Mouse (Mus musculus) liver, adult 2 months (tissue): Measurements from ENCODE around the gene Syt1. TPM values are rescaled to one million over a fixed set of nuclear protein-coding genes. Genes with fewer than 3 reads are reported as not detected.

ENCODE experiments used
- DNase-seq: peaks from one replicate; pipeline ENCODE4 v3.0.0-alpha.2; 2011; ENCODE audit warnings: low read depth, low spot score; ENCODE audit errors: extremely low read depth
- H3K27ac ChIP-seq: fragments of 200-500 bp; replicated peaks from 2 replicates; pipeline ENCODE4 v1.5.1; 2012; ENCODE audit warnings: low read depth, mild to moderate bottlenecking, control low read depth, inconsistent platforms, low read length; ENCODE audit not compliant: insufficient read depth
- H3K27me3 ChIP-seq: fragments of 200-500 bp; 2 replicates; pipeline ENCODE4 v1.6.1; 2012; ENCODE audit warnings: mild to moderate bottlenecking, moderate library complexity, low read length, inconsistent platforms; ENCODE audit not compliant: control insufficient read depth, insufficient read depth
- H3K36me3 ChIP-seq: fragments of 200-500 bp; 2 replicates; pipeline ENCODE4 v1.6.1; 2012; ENCODE audit warnings: low read length, inconsistent platforms; ENCODE audit not compliant: control insufficient read depth, insufficient read depth
- H3K4me1 ChIP-seq: fragments of 200-500 bp; 2 replicates; pipeline ENCODE4 v1.6.1; 2011; ENCODE audit warnings: low read length; ENCODE audit not compliant: control insufficient read depth, insufficient read depth
- H3K4me3 ChIP-seq: fragments of 200-500 bp; 2 replicates; pipeline ENCODE4 v1.5.1; 2011; ENCODE audit warnings: low read depth, mild to moderate bottlenecking, control low read depth, low read length, moderate library complexity; ENCODE audit not compliant: insufficient read depth
- H3K79me2 ChIP-seq: fragments of 200-500 bp; 2 replicates; pipeline ENCODE4 v1.6.1; 2012; ENCODE audit warnings: inconsistent platforms, mild to moderate bottlenecking, low read length, moderate library complexity; ENCODE audit not compliant: control insufficient read depth, insufficient read depth
- H3K9ac ChIP-seq: fragments of 200-500 bp; 2 replicates; pipeline ENCODE4 v1.6.1; 2012; ENCODE audit warnings: low read depth, mild to moderate bottlenecking, control low read depth, inconsistent platforms, low read length
- CTCF ChIP-seq: fragments of 200-500 bp; IDR thresholded peaks from 2 replicates; pipeline ENCODE4 v1.5.1; 2011; ENCODE audit warnings: low read depth, low read length, control low read depth
- POLR2A ChIP-seq: fragments of 200-500 bp; IDR thresholded peaks from 2 replicates; pipeline ENCODE4 v1.6.1; 2011; ENCODE audit warnings: low read length, control low read depth; ENCODE audit not compliant: insufficient read depth; ENCODE audit errors: extremely low read depth
- whole genome bisulfite sequencing: fragments of 180-500 bp; shearing (Covaris S2); methylation state at CpG from one replicate; pipeline ENCODE4 v1.1.7; 2018; 5-methylcytosine and 5-hydroxymethylcytosine counted together
- polyA plus RNA-seq: library from polyadenylated mRNA; depleted of rRNA; stranded (reverse); fragments of >200 nt; gene quantifications from 2 replicates; pipeline ENCODE4 v1.2.3, GENCODE M21; 2012
- total RNA-seq: library from RNA; depleted of rRNA; stranded (reverse); fragments of >200 nt; gene quantifications from 2 replicates; pipeline ENCODE4 v1.2.3, GENCODE M21; 2014

Gene Syt1
- total and polyA plus RNA-seq, 2 experiments, result 2.5 to 5.8 TPM

DNA sequence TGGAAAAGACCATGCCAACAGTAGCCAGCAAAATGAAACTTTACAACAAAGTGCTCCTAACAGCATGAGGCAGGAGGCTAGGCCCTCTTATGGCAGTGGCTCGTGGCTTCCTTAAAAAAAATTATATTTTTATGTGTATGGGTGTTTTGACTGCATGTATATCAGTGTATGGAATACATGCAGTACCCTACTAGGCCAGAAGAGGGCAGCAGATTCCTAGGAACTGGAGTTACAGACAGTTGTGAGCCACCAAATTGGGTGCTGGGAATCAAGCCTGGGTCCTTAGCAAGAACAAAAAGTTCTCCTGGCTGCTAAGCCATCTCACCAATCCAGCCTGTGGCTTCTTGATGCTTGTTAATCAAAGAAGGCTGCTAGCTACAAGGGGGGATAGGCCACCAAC is 413.4 kb downstream of the Syt1 start:
- Histone ChIP-seq H3K4me3 (no peak overlapping the region), H3K79me2 (no peaks in the 10 kb centered on the region), H3K9ac (no peak overlapping the region), H3K27me3 (no peaks in the 10 kb centered on the region), H3K27ac (no peak overlapping the region), H3K4me1 (no peaks in the 10 kb centered on the region), H3K36me3 (no peaks in the 10 kb centered on the region)
- DNase-seq, result no peak
- TF ChIP-seq CTCF, result no peak
- TF ChIP-seq POLR2A, result no peak
- 81% methylated on average over 1 of the region's 1 CpGs for WGBS

DNA sequence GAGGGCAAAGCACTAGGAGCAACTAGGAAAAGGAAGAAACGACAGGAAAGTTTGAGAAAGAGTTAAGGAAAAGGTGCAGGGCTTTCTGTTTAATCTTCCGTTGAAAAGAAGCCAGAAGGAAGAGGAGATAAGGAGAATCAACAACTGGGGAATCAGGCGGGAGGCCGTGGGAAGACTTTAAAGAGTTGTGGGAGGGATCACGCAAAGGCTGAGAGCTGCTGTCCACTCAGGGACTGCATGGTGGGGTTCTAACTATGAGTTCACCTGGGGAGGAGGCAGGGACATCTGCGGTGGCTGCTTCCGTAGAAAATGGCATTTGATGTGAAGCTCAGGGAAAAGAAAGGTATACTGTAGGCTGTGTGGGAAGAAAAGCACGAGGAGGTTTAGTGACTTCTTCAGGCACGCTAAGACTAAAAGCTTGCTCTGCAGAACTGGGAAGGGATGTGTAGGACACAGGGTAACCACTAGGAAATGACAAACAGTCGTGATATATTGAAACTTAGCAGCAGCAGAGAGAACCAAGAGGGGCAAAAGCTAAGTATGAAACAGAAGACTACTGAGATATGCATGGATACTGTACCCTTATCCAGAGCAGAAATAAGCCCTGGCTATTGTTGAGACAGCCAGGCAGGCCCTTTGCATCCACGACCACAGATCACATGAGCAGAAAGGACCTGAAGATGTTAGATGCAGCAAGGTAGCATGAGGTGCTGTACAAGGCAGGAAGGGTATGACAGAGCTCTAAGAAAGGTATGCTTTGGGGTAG is 414.4 kb downstream of the Syt1 start:
- no peak for DNase-seq
- WGBS, result 34% methylated on average over 11 of the region's 11 CpGs
- Histone ChIP-seq H3K27ac (no peak overlapping the region), H3K9ac (no peak overlapping the region), H3K4me1 (no peaks in the 10 kb centered on the region), H3K79me2 (no peaks in the 10 kb centered on the region), H3K36me3 (no peaks in the 10 kb centered on the region), H3K4me3 (no peak overlapping the region), H3K27me3 (no peaks in the 10 kb centered on the region)
- TF ChIP-seq CTCF (no peak), POLR2A (no peak)

DNA sequence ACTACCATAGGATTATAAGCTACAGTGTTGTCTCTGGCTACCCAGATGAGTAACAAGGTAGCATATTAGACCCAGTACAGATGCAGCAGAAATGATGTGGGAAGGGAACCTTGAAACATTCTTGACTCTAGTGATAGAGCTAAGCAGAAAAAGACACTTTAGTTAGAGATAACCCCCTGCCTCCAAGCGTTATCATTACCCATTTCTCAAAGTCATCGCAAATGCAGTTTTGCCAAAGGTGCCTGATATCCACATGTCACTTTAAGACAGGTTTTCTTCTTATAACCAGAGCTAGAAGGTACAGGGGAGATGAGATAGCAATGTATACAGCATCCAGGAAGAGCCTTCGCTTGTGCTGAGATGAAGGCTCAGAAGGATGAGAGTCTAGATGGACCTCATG is 421.4 kb downstream of the Syt1 start:
- Histone ChIP-seq H3K27ac (no peak overlapping the region), H3K4me3 (no peak overlapping the region), H3K4me1 (no peaks in the 10 kb centered on the region), H3K27me3 (no peaks in the 10 kb centered on the region), H3K79me2 (no peaks in the 10 kb centered on the region), H3K9ac (no peak overlapping the region), H3K36me3 (no peaks in the 10 kb centered on the region)
- WGBS, result 87% methylated on average over 3 of the region's 3 CpGs
- DNase-seq, result no peak
- TF ChIP-seq CTCF (no peak), POLR2A (no peak)

DNA sequence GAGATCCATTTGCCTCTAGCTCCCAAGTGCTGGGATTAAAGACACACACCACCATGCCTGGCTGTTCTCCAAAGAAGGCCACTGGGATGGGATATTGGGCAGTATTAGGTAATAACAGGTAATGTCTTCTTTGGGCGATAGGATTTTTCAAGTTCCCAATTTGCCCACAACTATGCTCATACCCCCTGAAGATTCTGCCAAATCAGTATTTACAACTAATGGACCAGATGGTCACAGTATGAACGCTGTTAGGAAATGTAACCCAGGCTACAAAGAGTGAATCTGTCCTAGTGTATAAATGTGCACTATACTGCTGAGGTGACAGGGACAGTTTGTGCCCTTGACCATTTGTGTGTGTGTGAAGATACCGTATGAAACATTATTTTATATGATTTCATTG is 421.9 kb downstream of the Syt1 start:
- H3K4me3 ChIP-seq, result no peak overlapping the region
- TF ChIP-seq POLR2A (no peak), CTCF (no peak)
- no peak for DNase-seq
- H3K79me2 ChIP-seq, result no peaks in the 10 kb centered on the region
- 85% methylated on average over 3 of the region's 3 CpGs for WGBS
- no peaks in the 10 kb centered on the region for H3K27me3 ChIP-seq
- no peaks in the 10 kb centered on the region for H3K36me3 ChIP-seq
- H3K27ac ChIP-seq, result no peak overlapping the region
- H3K9ac ChIP-seq, result no peak overlapping the region
- H3K4me1 ChIP-seq, result no peaks in the 10 kb centered on the region

DNA sequence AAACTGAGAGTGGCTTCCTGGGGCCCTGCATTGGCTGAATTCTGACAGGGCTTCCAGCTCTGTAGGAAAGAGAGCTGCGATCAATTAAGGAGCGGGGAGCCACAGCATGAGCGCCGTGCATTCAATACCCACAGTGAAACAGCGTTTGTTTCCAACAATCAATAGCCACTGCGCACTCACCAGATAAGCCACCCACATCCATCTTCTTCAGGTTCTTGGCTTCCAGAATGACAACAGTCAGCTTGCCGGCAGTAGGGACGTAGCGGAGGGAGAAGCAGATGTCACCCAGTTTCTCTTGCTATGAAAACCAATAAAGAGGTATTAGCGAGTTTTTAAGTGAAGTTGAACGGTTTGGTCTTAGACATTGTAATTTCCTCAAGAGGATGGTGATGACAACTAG is 427.1 kb downstream of the Syt1 start:
- Histone ChIP-seq H3K27ac (no peak overlapping the region), H3K36me3 (no peaks in the 10 kb centered on the region), H3K9ac (no peak overlapping the region), H3K79me2 (no peaks in the 10 kb centered on the region), H3K27me3 (no peaks in the 10 kb centered on the region), H3K4me1 (no peaks in the 10 kb centered on the region), H3K4me3 (no peak overlapping the region)
- no peak for TF ChIP-seq CTCF
- no peak for TF ChIP-seq POLR2A
- 34% methylated on average over 11 of the region's 11 CpGs for WGBS
- DNase-seq, result peak; percentile 29

DNA sequence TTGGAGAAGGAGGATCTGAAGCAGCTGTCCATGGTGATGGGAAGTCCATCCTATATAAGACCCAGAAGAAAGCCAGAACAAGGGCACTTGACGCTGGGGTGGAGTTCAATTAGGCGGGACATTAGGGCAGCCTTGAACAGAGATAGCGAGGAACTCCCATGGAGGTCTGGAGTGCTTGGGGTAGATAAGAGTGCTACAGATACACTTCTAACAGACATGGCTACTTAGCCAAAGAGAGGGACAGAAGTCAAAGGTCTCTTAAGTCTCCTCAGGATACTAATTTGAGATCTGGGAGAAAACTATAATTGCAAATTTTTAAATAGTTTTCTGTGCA is 428.4 kb downstream of the Syt1 start:
- H3K4me1 ChIP-seq, result no peaks in the 10 kb centered on the region
- H3K27ac ChIP-seq, result no peak overlapping the region
- H3K79me2 ChIP-seq, result no peaks in the 10 kb centered on the region
- WGBS, result 91% methylated on average over 3 of the region's 3 CpGs
- H3K36me3 ChIP-seq, result no peaks in the 10 kb centered on the region
- no peak for DNase-seq
- no peak overlapping the region for H3K9ac ChIP-seq
- H3K4me3 ChIP-seq, result no peak overlapping the region
- TF ChIP-seq CTCF (no peak), POLR2A (no peak)
- no peaks in the 10 kb centered on the region for H3K27me3 ChIP-seq
